Mouse (Mus musculus): ENCODE measurements around the gene Nrap.

- no peak for TF ChIP-seq MYOD1 (IDR thresholded peaks at IDR 0.05; ENCODE audit: control insufficient read depth in 1 of 3, insufficient read length in 2 of 3, low read depth in 2 of 3)
- TF ChIP-seq TCF12 (IDR thresholded peaks at IDR 0.05; ENCODE audit: insufficient read depth, poor library complexity, severe bottlenecking) = no peak
- no peak for TF ChIP-seq POLR2A (IDR thresholded peaks at IDR 0.05; ENCODE audit: insufficient read length, low read depth)
- no peak for TF ChIP-seq SRF (IDR thresholded peaks at IDR 0.05; ENCODE audit: control insufficient read depth, insufficient read length, low read depth)
- no peak for TF ChIP-seq USF1 (IDR thresholded peaks at IDR 0.05; ENCODE audit: low read depth)
- no peak for TF ChIP-seq REST (IDR thresholded peaks at IDR 0.05; ENCODE audit: insufficient read depth, insufficient read length)
- TF ChIP-seq POLR2AphosphoS2 (IDR thresholded peaks at IDR 0.05; ENCODE audit: insufficient read length, low read depth) = no peak
- no peak for TF ChIP-seq MYOG (IDR thresholded peaks at IDR 0.05; ENCODE audit: control insufficient read depth in 1 of 3, insufficient read depth in 1 of 3, insufficient read length in 2 of 3, low read depth in 2 of 3)
- no peak for TF ChIP-seq E2F4 (IDR thresholded peaks at IDR 0.05; ENCODE audit: insufficient read depth)
- TF ChIP-seq MAX (IDR thresholded peaks at IDR 0.05; ENCODE audit: low read depth) = no peak
Measured at GRCm38 (mm10) chr19:56372226-56372625, 17.6 kb downstream of the Nrap start.
